Mouse (Mus musculus): ENCODE results near the gene Bach1.

Gene Bach1

GRCm38 (mm10) chr16:87711961-87712360, 13.2 kb downstream of the Bach1 start:
- DNase-seq (ENCODE audit: low read depth, low spot score): no peak

GRCm38 (mm10) chr16:87712986-87713693, 14.4 kb downstream of the Bach1 start:
- peak; percentile 77 for DNase-seq (ENCODE audit: low read depth, low spot score)

- no peak for DNase-seq (ENCODE audit: low read depth, low spot score)
These were observed 15.8 kb downstream of the Bach1 start for GRCm38 (mm10) chr16:87714550-87714949.

- no peak for DNase-seq (ENCODE audit: low read depth, low spot score)
These were observed 16.5 kb downstream of the Bach1 start for GRCm38 (mm10) chr16:87715221-87715620.

GRCm38 (mm10) chr16:87716269-87716668, 17.5 kb downstream of the Bach1 start:
- no peak for DNase-seq (ENCODE audit: low read depth, low spot score)

- DNase-seq (ENCODE audit: low read depth, low spot score): no peak
These were observed 18.4 kb downstream of the Bach1 start for GRCm38 (mm10) chr16:87717046-87717660.

GRCm38 (mm10) chr16:87719071-87719470, 20.3 kb downstream of the Bach1 start:
- DNase-seq (ENCODE audit: low read depth, low spot score): no peak

GRCm38 (mm10) chr16:87719688-87720283, 21.0 kb downstream of the Bach1 start:
- no peak for DNase-seq (ENCODE audit: low read depth, low spot score)

- DNase-seq (ENCODE audit: low read depth, low spot score): no peak
These were observed 22.2 kb downstream of the Bach1 start for GRCm38 (mm10) chr16:87720851-87721409.

- no peak for DNase-seq (ENCODE audit: low read depth, low spot score)
These were observed 24.1 kb downstream of the Bach1 start for GRCm38 (mm10) chr16:87722857-87723256.

GRCm38 (mm10) chr16:87723479-87723878, 24.7 kb downstream of the Bach1 start:
- DNase-seq (ENCODE audit: low read depth, low spot score): peak; percentile 71

GRCm38 (mm10) chr16:87724826-87725225, 26.1 kb downstream of the Bach1 start:
- peak; percentile 55 for DNase-seq (ENCODE audit: low read depth, low spot score)

- peak; percentile 25 for DNase-seq (ENCODE audit: low read depth, low spot score)
These were observed 26.5 kb downstream of the Bach1 start for GRCm38 (mm10) chr16:87725241-87725640.

- DNase-seq (ENCODE audit: low read depth, low spot score): peak; percentile 71
These were observed 27.2 kb downstream of the Bach1 start for GRCm38 (mm10) chr16:87725963-87726362.

GRCm38 (mm10) chr16:87726369-87726768, 27.6 kb downstream of the Bach1 start:
- DNase-seq (ENCODE audit: low read depth, low spot score): no peak

GRCm38 (mm10) chr16:87727250-87727649, 28.5 kb downstream of the Bach1 start:
- no peak for DNase-seq (ENCODE audit: low read depth, low spot score)

GRCm38 (mm10) chr16:87727918-87728317, 29.2 kb downstream of the Bach1 start:
- no peak for DNase-seq (ENCODE audit: low read depth, low spot score)

- DNase-seq (ENCODE audit: low read depth, low spot score): no peak
These were observed 30.0 kb downstream of the Bach1 start for GRCm38 (mm10) chr16:87728703-87729102.

GRCm38 (mm10) chr16:87729469-87729868, 30.7 kb downstream of the Bach1 start:
- DNase-seq (ENCODE audit: low read depth, low spot score): no peak

- DNase-seq (ENCODE audit: low read depth, low spot score): no peak
These were observed 36.2 kb downstream of the Bach1 start for GRCm38 (mm10) chr16:87734868-87735381.

GRCm38 (mm10) chr16:87736106-87736505, 37.4 kb downstream of the Bach1 start:
- no peak for DNase-seq (ENCODE audit: low read depth, low spot score)

- DNase-seq (ENCODE audit: low read depth, low spot score): no peak
These were observed 38.6 kb downstream of the Bach1 start for GRCm38 (mm10) chr16:87737296-87737695.

Data from CD4-positive, CD25-positive, alpha-beta regulatory T cell, adult 2 months (primary cell).